Mouse (Mus musculus): Measurements from ENCODE around the gene Ttc30a2. TPM values are rescaled to one million over a fixed set of nuclear protein-coding genes. Genes with fewer than 3 reads are reported as not detected.
A peak's percentile ranks its signal among the peaks of the same experiment; 100 is the strongest.
"Not testable (repeated sequence)": the region's sequence is repeated elsewhere in the genome, so short reads cannot be mapped to it uniquely, and the experiment has no call there.

The Ttc30a2 gene
- total RNA-seq (2014; rRNA removed) (0.18 and 0.27 TPM in 2 replicates), polyA plus RNA-seq (2012; rRNA removed) (0.09 and 0.22 TPM in 2 replicates)

DNA sequence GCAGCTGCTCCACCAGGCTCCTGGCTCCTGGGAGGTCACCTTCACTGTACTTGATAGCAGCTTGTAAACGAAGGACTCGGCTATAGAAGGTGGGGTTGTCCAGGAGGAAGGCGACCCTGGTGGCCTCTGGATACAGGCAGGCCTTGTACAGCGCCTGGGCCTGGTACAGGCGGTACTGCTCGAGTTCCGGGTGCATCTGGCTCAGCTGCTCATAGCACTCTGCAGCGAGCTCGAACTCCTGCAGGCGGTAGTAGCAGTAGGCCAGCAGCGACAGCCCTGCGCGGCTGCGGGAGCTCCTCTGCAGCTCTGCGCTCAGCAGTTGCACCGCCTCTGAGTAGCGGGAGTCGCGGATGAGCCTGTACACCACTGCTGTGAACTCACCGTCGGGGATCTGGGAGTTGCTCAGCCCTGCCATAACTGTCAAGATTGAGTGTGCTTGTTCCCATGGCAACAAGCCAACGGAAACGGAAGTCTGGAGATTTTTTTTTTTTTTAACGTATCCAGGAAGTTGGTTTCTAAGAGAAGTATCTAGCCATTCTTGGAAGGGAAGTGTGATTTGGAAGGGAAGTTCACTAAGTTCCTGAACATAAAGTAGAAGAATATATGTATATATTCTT, at the start of gene Ttc30a2:
Ttc30a2 (minus strand) TSS at position 419 of the 617 bp plus-strand sequence.
- not testable (repeated sequence) for H3K9ac ChIP-seq (ENCODE audit: low read depth, low read length); H3K27me3 ChIP-seq (ENCODE audit: control insufficient read depth, insufficient read depth, low read length); H3K79me2 ChIP-seq (ENCODE audit: control insufficient read depth, insufficient read depth, low read length); H3K27ac ChIP-seq (replicated peaks; ENCODE audit: insufficient read depth, low read depth, low read length); H3K4me1 ChIP-seq (ENCODE audit: control insufficient read depth, insufficient read depth, low read length); H3K36me3 ChIP-seq (ENCODE audit: control insufficient read depth, insufficient read depth, low read length)
- peak within 1 kb of the TSS; percentile 48; the same call in 1 of the 2 replicates for H3K4me3 ChIP-seq (ENCODE audit: insufficient read depth, low read depth, low read length)
- DNase-seq (ENCODE audit: extremely low read depth, low read depth, low spot score) = peak; percentile 36
- 43% methylated on average over 24 of the region's 24 CpGs for WGBS

DNA sequence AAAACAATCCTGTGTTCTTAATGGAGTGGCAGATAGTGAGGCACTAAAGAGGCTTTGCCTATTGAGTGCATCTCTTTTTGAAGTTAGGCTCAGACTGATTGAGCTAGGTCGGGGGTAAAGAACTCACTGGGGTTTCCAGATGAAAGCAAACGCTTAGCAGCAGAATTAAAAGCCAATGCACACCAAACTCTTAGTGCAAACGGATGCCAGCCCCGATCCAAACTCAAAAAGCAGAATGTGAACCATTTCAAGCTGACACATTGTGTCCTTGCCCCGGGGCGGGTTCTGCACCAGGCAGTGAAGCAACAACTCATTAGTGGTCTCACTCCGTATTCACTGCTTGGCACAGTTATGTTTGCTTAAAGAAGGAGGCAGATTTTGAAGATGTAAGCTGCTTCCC, 38.9 kb upstream of the Ttc30a2 start:
- Histone ChIP-seq H3K9ac (ENCODE audit: low read depth, low read length) (no peak overlapping the region), H3K27me3 (ENCODE audit: control insufficient read depth, insufficient read depth, low read length) (no peaks in the 10 kb centered on the region), H3K36me3 (ENCODE audit: control insufficient read depth, insufficient read depth, low read length) (no peaks in the 10 kb centered on the region), H3K79me2 (ENCODE audit: control insufficient read depth, insufficient read depth, low read length) (no peaks in the 10 kb centered on the region), H3K4me3 (ENCODE audit: insufficient read depth, low read depth, low read length) (no peak overlapping the region), H3K4me1 (ENCODE audit: control insufficient read depth, insufficient read depth, low read length) (no peaks in the 10 kb centered on the region), H3K27ac (replicated peaks; ENCODE audit: insufficient read depth, low read depth, low read length) (no peak overlapping the region)
- WGBS = 32% methylated on average over 7 of the region's 7 CpGs
- no peak for DNase-seq (ENCODE audit: extremely low read depth, low read depth, low spot score)
- TF ChIP-seq CTCF (IDR thresholded peaks at IDR 0.05; ENCODE audit: low read depth, low read length) (no peak), POLR2A (IDR thresholded peaks at IDR 0.05; ENCODE audit: extremely low read depth, insufficient read depth, low read length) (no peak)

DNA sequence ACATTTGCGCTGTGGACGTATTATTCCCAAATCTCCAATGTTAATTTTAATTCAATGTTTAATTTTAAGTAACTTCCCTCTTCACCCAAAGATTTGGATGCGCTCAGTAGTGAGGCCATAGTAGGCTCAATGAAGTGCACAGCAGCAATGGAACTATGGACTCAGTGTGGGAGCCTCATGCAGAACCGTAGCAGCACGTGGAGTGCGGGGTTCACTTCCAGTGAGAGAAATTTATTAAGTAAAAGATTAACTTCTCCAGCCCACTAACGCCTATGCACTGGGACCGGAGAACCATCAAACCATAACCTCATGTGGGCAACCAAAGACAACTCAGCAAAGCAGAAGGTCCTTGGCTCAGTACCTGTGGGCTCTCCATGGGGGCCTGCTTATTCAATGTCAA, 38.2 kb upstream of the Ttc30a2 start:
- 0 out of 2 replicates have a peak, but pooled peaks cover 3% of the 10 kb centered on the region for H3K27me3 ChIP-seq (ENCODE audit: control insufficient read depth, insufficient read depth, low read length)
- DNase-seq (ENCODE audit: extremely low read depth, low read depth, low spot score) = no peak
- no peak overlapping the region for H3K9ac ChIP-seq (ENCODE audit: low read depth, low read length)
- H3K4me3 ChIP-seq (ENCODE audit: insufficient read depth, low read depth, low read length) = no peak overlapping the region
- TF ChIP-seq POLR2A (IDR thresholded peaks at IDR 0.05; ENCODE audit: extremely low read depth, insufficient read depth, low read length) (no peak), CTCF (IDR thresholded peaks at IDR 0.05; ENCODE audit: low read depth, low read length) (no peak)
- H3K79me2 ChIP-seq (ENCODE audit: control insufficient read depth, insufficient read depth, low read length) = no peaks in the 10 kb centered on the region
- WGBS = 62% methylated on average over 8 of the region's 8 CpGs
- H3K4me1 ChIP-seq (ENCODE audit: control insufficient read depth, insufficient read depth, low read length) = no peaks in the 10 kb centered on the region
- no peak overlapping the region for H3K27ac ChIP-seq (replicated peaks; ENCODE audit: insufficient read depth, low read depth, low read length)
- H3K36me3 ChIP-seq (ENCODE audit: control insufficient read depth, insufficient read depth, low read length) = no peaks in the 10 kb centered on the region

DNA sequence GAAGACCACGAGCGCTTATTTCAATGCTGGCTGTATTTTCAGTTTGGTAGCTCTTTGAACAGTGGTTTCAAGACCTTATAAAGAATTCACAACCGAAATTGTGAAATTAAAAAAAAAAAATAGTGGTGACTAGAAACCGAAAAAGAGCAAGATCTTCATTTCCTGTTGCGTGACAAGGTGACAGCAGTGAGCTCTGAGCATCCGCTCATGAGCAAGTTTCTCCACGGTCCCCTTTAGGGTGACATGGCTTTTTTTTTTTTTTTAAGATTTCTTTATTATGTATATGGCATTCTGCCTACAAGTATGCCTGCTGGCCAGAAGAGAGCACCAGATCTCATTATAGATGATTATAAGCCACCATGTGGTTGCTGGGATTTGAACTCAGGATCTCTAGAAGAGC, 37.5 kb upstream of the Ttc30a2 start:
- Histone ChIP-seq H3K4me3 (ENCODE audit: insufficient read depth, low read depth, low read length) (no peak overlapping the region), H3K36me3 (ENCODE audit: control insufficient read depth, insufficient read depth, low read length) (no peaks in the 10 kb centered on the region), H3K27me3 (ENCODE audit: control insufficient read depth, insufficient read depth, low read length) (0 out of 2 replicates have a peak, but pooled peaks cover 3% of the 10 kb centered on the region), H3K9ac (ENCODE audit: low read depth, low read length) (no peak overlapping the region), H3K27ac (replicated peaks; ENCODE audit: insufficient read depth, low read depth, low read length) (no peak overlapping the region), H3K4me1 (ENCODE audit: control insufficient read depth, insufficient read depth, low read length) (no peaks in the 10 kb centered on the region), H3K79me2 (ENCODE audit: control insufficient read depth, insufficient read depth, low read length) (no peaks in the 10 kb centered on the region)
- WGBS = 90% methylated on average over 7 of the region's 7 CpGs
- no peak for DNase-seq (ENCODE audit: extremely low read depth, low read depth, low spot score)
- TF ChIP-seq POLR2A (IDR thresholded peaks at IDR 0.05; ENCODE audit: extremely low read depth, insufficient read depth, low read length) = no peak
- TF ChIP-seq CTCF (IDR thresholded peaks at IDR 0.05; ENCODE audit: low read depth, low read length) = no peak

DNA sequence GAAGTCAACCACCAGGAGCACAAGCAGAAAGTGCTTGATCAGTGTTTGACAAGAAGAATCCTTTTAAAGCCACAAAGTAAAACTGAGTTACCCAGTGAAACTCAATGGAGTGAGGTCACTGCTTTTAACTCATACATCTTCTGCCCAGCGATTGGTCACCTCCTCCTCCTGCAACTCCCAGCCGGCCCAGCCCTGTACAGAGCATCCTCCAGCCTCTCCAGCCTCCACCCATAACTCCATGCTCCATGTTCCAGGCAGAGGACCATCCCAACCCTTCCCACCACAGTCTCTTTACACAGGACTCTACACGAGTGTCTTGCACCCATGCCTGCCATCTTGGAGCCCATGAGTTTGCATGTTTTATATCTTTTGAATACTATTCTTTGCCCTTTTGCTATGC, 36.7 kb upstream of the Ttc30a2 start:
- H3K4me3 ChIP-seq (ENCODE audit: insufficient read depth, low read depth, low read length) = no peak overlapping the region
- WGBS = 86% methylated on average over 3 of the region's 3 CpGs
- H3K27ac ChIP-seq (replicated peaks; ENCODE audit: insufficient read depth, low read depth, low read length) = no peak overlapping the region
- H3K79me2 ChIP-seq (ENCODE audit: control insufficient read depth, insufficient read depth, low read length) = no peaks in the 10 kb centered on the region
- no peak for DNase-seq (ENCODE audit: extremely low read depth, low read depth, low spot score)
- H3K4me1 ChIP-seq (ENCODE audit: control insufficient read depth, insufficient read depth, low read length) = no peaks in the 10 kb centered on the region
- TF ChIP-seq POLR2A (IDR thresholded peaks at IDR 0.05; ENCODE audit: extremely low read depth, insufficient read depth, low read length) = no peak
- no peak for TF ChIP-seq CTCF (IDR thresholded peaks at IDR 0.05; ENCODE audit: low read depth, low read length)
- H3K36me3 ChIP-seq (ENCODE audit: control insufficient read depth, insufficient read depth, low read length) = no peaks in the 10 kb centered on the region
- 0 out of 2 replicates have a peak, but pooled peaks cover 3% of the 10 kb centered on the region for H3K27me3 ChIP-seq (ENCODE audit: control insufficient read depth, insufficient read depth, low read length)
- no peak overlapping the region for H3K9ac ChIP-seq (ENCODE audit: low read depth, low read length)

DNA sequence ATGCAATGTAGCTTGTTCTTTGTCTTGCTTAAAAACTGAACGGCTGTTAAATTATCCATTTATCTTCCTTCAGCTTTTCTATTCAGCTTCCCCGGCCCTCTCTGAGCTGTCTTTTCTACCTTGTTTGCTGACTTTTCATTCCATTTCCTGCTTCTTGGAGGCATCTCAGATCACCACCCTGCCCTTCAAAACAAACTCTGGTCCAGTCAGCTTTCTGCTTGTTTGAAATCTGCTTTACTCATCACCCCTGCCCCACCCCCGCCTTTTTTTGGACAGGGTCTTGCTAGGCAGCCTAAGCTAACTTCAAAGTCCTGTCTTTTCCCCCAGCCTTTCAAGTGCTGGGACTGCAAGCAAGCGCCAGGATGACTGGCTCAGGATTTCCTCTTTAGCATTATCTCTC, 28.2 kb upstream of the Ttc30a2 start:
- H3K36me3 ChIP-seq (ENCODE audit: control insufficient read depth, insufficient read depth, low read length) = no peaks in the 10 kb centered on the region
- H3K27ac ChIP-seq (replicated peaks; ENCODE audit: insufficient read depth, low read depth, low read length) = no peak overlapping the region
- no peak for DNase-seq (ENCODE audit: extremely low read depth, low read depth, low spot score)
- WGBS = 28% methylated on average over 4 of the region's 4 CpGs
- no peak overlapping the region for H3K9ac ChIP-seq (ENCODE audit: low read depth, low read length)
- no peak for TF ChIP-seq CTCF (IDR thresholded peaks at IDR 0.05; ENCODE audit: low read depth, low read length)
- no peaks in the 10 kb centered on the region for H3K4me1 ChIP-seq (ENCODE audit: control insufficient read depth, insufficient read depth, low read length)
- H3K79me2 ChIP-seq (ENCODE audit: control insufficient read depth, insufficient read depth, low read length) = no peaks in the 10 kb centered on the region
- H3K4me3 ChIP-seq (ENCODE audit: insufficient read depth, low read depth, low read length) = no peak overlapping the region
- no peaks in the 10 kb centered on the region for H3K27me3 ChIP-seq (ENCODE audit: control insufficient read depth, insufficient read depth, low read length)

All from liver, adult 2 months (tissue).